Mouse (Mus musculus): ENCODE measurements around the gene Slc16a10. TPM values are rescaled to one million over a fixed set of nuclear protein-coding genes. Genes with fewer than 3 reads are reported as not detected.

Slc16a10 gene
- total RNA-seq (2021), result 10 to 100 TPM; 23.0 to 25.2 TPM

- intact Hi-C loops (cut with DNase I), result loop anchor here (5.0 kb wide), 2 partner anchors 60 to 75 kb away; no protein-coding TSS in a partner anchor
- peak; percentile 91 for DNase-seq (ENCODE audit: low spot score)
These were observed at the start of gene Slc16a10 for GRCm38 (mm10) chr10:40141864-40142523. TSS of gene Slc16a10 (minus strand) at chr10:40142258.

- no peak for DNase-seq (ENCODE audit: low spot score)
These were observed 49.4 kb upstream of the Slc16a10 start for GRCm38 (mm10) chr10:40191338-40191979.

GRCm38 (mm10) chr10:40190871-40191270 is 48.8 kb upstream of the Slc16a10 start:
- DNase-seq (ENCODE audit: low spot score), result no peak
- intact Hi-C loops (cut with DNase I), result no loop called here

More at GRCm38 (mm10) chr10:40191338-40191979, 49.4 kb upstream of the Slc16a10 start:
- intact Hi-C loops (cut with DNase I), result no loop called here

GRCm38 (mm10) chr10:40189689-40190088 is 47.6 kb upstream of the Slc16a10 start:
- intact Hi-C loops (cut with DNase I), result no loop called here
- DNase-seq (ENCODE audit: low spot score), result no peak

GRCm38 (mm10) chr10:40188831-40189230 is 46.8 kb upstream of the Slc16a10 start:
- DNase-seq (ENCODE audit: low spot score), result no peak

GRCm38 (mm10) chr10:40185956-40186355 is 43.9 kb upstream of the Slc16a10 start:
- DNase-seq (ENCODE audit: low spot score), result no peak
- intact Hi-C loops (cut with DNase I), result no loop called here

More at GRCm38 (mm10) chr10:40188831-40189230, 46.8 kb upstream of the Slc16a10 start:
- intact Hi-C loops (cut with DNase I), result no loop called here

GRCm38 (mm10) chr10:40180011-40180410 is 38.0 kb upstream of the Slc16a10 start:
- intact Hi-C loops (cut with DNase I), result no loop called here
- no peak for DNase-seq (ENCODE audit: low spot score)

- DNase-seq (ENCODE audit: low spot score), result no peak
- intact Hi-C loops (cut with DNase I), result no loop called here
These were observed 37.1 kb upstream of the Slc16a10 start for GRCm38 (mm10) chr10:40179142-40179541.

- intact Hi-C loops (cut with DNase I), result no loop called here
- DNase-seq (ENCODE audit: low spot score), result peak; percentile 3
These were observed 35.4 kb upstream of the Slc16a10 start for GRCm38 (mm10) chr10:40177323-40177962.

GRCm38 (mm10) chr10:40172136-40172535 is 30.1 kb upstream of the Slc16a10 start:
- no peak for DNase-seq (ENCODE audit: low spot score)
- intact Hi-C loops (cut with DNase I), result no loop called here

GRCm38 (mm10) chr10:40171211-40171610 is 29.2 kb upstream of the Slc16a10 start:
- DNase-seq (ENCODE audit: low spot score), result no peak
- intact Hi-C loops (cut with DNase I), result no loop called here

- intact Hi-C loops (cut with DNase I), result no loop called here
- no peak for DNase-seq (ENCODE audit: low spot score)
These were observed 28.1 kb upstream of the Slc16a10 start for GRCm38 (mm10) chr10:40170141-40170558.

- DNase-seq (ENCODE audit: low spot score), result no peak
These were observed 27.5 kb upstream of the Slc16a10 start for GRCm38 (mm10) chr10:40169566-40169965.

GRCm38 (mm10) chr10:40169088-40169487 is 27.0 kb upstream of the Slc16a10 start:
- intact Hi-C loops (cut with DNase I), result no loop called here
- DNase-seq (ENCODE audit: low spot score), result no peak

More at GRCm38 (mm10) chr10:40169566-40169965, 27.5 kb upstream of the Slc16a10 start:
- intact Hi-C loops (cut with DNase I), result no loop called here

- no peak for DNase-seq (ENCODE audit: low spot score)
- intact Hi-C loops (cut with DNase I), result no loop called here
These were observed 22.6 kb upstream of the Slc16a10 start for GRCm38 (mm10) chr10:40164421-40165386.

- intact Hi-C loops (cut with DNase I), result no loop called here
- no peak for DNase-seq (ENCODE audit: low spot score)
These were observed 21.9 kb upstream of the Slc16a10 start for GRCm38 (mm10) chr10:40163914-40164313.

GRCm38 (mm10) chr10:40163338-40163737 is 21.3 kb upstream of the Slc16a10 start:
- intact Hi-C loops (cut with DNase I), result no loop called here
- no peak for DNase-seq (ENCODE audit: low spot score)

- intact Hi-C loops (cut with DNase I), result no loop called here
- no peak for DNase-seq (ENCODE audit: low spot score)
These were observed 19.7 kb upstream of the Slc16a10 start for GRCm38 (mm10) chr10:40161701-40162255.

- intact Hi-C loops (cut with DNase I), result no loop called here
- DNase-seq (ENCODE audit: low spot score), result no peak
These were observed 19.2 kb upstream of the Slc16a10 start for GRCm38 (mm10) chr10:40161236-40161635.

GRCm38 (mm10) chr10:40152550-40152857 is 10.4 kb upstream of the Slc16a10 start:
- intact Hi-C loops (cut with DNase I), result no loop called here
- DNase-seq (ENCODE audit: low spot score), result no peak
